Mouse (Mus musculus): ENCODE data around the gene Syt16.
A peak's percentile ranks its signal among the peaks of the same experiment; 100 is the strongest.

- TF ChIP-seq CTCF (IDR thresholded peaks at IDR 0.05; ENCODE audit: control insufficient read depth, insufficient read depth, insufficient read length) (peak; percentile 92), CEBPB (IDR thresholded peaks at IDR 0.05; ENCODE audit: low read depth) (no peak)
Observed at GRCm38 (mm10) chr12:74013739-74014138, 16.3 kb downstream of the Syt16 start.
